Mouse (Mus musculus) lung, embryonic 16.5 days (tissue): ENCODE measurements at regions not wholly inside any gene's neighbourhood (a gene's known extent, or its start where the extent isn't known, plus 50 kb on each side); places are given as distances from the start of the nearest gene placed in this dataset.

Source experiments
- ATAC-seq: fragments of 200-750 bp; cut with Nextera tagmentation; 2 replicates; pipeline ENCODE4 v1.8.0; 2017; ENCODE audit warnings: low read depth, mild to moderate bottlenecking, moderate library complexity
- H3K27ac ChIP-seq: fragments of 300-500 bp; sonication (generic); 2 replicates; pipeline ENCODE4 v1.5.1; 2014; ENCODE audit warnings: mild to moderate bottlenecking, control low read depth, low read length
- H3K27me3 ChIP-seq: fragments of 300-500 bp; sonication (generic); 2 replicates; pipeline ENCODE4 v1.6.1; 2014; ENCODE audit warnings: low read depth, low read length, mixed read lengths; ENCODE audit not compliant: control insufficient read depth, insufficient read depth
- H3K36me3 ChIP-seq: fragments of 300-500 bp; sonication (generic); 2 replicates; pipeline ENCODE4 v1.6.1; 2014; ENCODE audit warnings: low read length; ENCODE audit not compliant: control insufficient read depth, insufficient read depth
- H3K4me1 ChIP-seq: fragments of 300-500 bp; sonication (generic); replicated peaks from 2 replicates; pipeline ENCODE4 v1.6.1; 2014; ENCODE audit warnings: low read length, mixed read lengths; ENCODE audit not compliant: control insufficient read depth, insufficient read depth
- H3K4me2 ChIP-seq: fragments of 300-500 bp; sonication (generic); 2 replicates; pipeline ENCODE4 v1.6.1; 2014; ENCODE audit warnings: low read depth, low read length, control low read depth
- H3K4me3 ChIP-seq: fragments of 300-500 bp; sonication (generic); 2 replicates; pipeline ENCODE4 v1.5.1; 2014; ENCODE audit warnings: mild to moderate bottlenecking, low read length, control low read depth
- H3K9ac ChIP-seq: fragments of 300-500 bp; sonication (generic); 2 replicates; pipeline ENCODE4 v1.6.1; 2014; ENCODE audit warnings: low read length, control low read depth
- H3K9me3 ChIP-seq: fragments of 300-500 bp; sonication (generic); 2 replicates; pipeline ENCODE4 v1.6.1; 2016; ENCODE audit warnings: low read length; ENCODE audit not compliant: control insufficient read depth
- WGBS: fragments of 180-500 bp; shearing (Covaris S2); extraction: QIAGEN DNeasy Blood & Tissue Kit; methylation state at CpG from one replicate; pipeline ENCODE4 v1.1.7; 2014; 5-methylcytosine and 5-hydroxymethylcytosine counted together

DNA sequence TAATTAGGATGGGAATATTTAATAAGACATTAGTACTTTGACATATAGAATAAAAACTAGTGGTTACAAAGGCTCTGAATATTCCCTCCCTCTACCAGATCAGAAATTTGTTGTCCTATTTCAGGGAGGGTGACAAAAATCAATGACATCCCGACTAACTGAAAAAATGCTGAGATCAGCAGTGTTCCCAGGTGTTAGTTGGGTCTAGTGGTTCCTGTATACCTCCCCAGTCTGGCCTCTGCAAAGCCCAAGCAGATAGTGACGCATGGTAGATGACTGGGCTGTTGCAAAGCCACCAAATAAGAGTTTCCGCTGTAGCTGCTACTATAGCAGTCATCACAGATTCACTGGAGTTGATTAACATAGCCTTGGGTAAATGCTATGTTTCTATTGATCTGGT lies 59.9 kb upstream of the Gm4791 start:
- Histone ChIP-seq H3K27me3 (no peaks in the 10 kb centered on the region), H3K9ac (no peak overlapping the region), H3K4me1 (no peaks in the 10 kb centered on the region), H3K27ac (no peak overlapping the region), H3K36me3 (no peaks in the 10 kb centered on the region), H3K4me3 (no peak overlapping the region), H3K9me3 (no peaks in the 10 kb centered on the region), H3K4me2 (no peak overlapping the region)
- ATAC-seq, result no peak
- 77% methylated on average over 3 of the region's 3 CpGs for WGBS

DNA sequence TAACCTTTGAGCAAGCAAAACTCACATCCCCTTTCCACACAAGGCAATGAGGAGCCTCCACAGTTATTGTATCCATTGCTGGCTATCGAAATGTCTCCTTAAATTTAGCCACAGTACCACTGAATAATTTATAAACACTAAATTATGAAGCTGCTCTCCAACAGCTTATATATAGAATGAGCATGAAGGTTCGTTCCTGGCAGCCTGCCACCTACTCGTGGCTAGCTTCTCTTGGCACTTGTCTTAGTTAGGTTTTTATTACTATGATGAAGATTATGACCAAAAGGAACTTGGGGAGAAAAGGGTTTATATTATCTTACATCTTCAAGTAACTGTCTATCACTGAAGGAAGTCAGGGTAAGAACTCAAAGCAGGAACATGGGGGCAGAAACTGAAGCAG lies 72.9 kb upstream of the Gm4791 start:
- H3K9ac ChIP-seq, result no peak overlapping the region
- H3K4me3 ChIP-seq, result no peak overlapping the region
- H3K4me1 ChIP-seq, result no peaks in the 10 kb centered on the region
- no peak overlapping the region for H3K27ac ChIP-seq
- no peak for ATAC-seq
- H3K27me3 ChIP-seq, result no peaks in the 10 kb centered on the region
- no peaks in the 10 kb centered on the region for H3K9me3 ChIP-seq
- H3K36me3 ChIP-seq, result no peaks in the 10 kb centered on the region
- no peak overlapping the region for H3K4me2 ChIP-seq
- WGBS, result 41% methylated on average over 3 of the region's 3 CpGs

DNA sequence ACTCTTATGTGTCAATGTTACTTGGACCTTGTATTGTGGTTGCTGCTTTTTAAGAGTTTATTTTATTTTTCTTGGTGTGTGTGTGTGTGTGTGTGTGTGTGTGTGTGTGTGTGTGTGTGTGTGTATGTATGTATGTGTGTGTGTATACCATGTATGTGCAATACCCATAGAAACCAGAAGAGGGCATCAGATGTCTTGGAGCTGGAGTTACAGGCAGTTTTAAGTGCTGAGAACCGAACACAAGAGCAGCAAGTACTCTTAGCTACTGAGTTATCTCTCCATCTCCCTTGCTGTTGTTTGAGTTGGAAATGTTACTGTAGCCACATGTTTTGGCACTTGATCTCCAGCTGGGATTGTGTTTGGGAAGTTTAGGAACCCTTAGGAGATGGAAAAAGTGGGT lies 78.5 kb upstream of the Gm4791 start:
- 94% methylated on average over 1 of the region's 1 CpGs for WGBS
- no peak overlapping the region for H3K27ac ChIP-seq
- ATAC-seq, result no peak
- no peak overlapping the region for H3K4me2 ChIP-seq
- no peaks in the 10 kb centered on the region for H3K36me3 ChIP-seq
- no peak overlapping the region for H3K4me3 ChIP-seq
- H3K9ac ChIP-seq, result no peak overlapping the region
- H3K27me3 ChIP-seq, result no peaks in the 10 kb centered on the region
- no peaks in the 10 kb centered on the region; the same call in 1 of the 2 replicates for H3K9me3 ChIP-seq
- H3K4me1 ChIP-seq, result no peaks in the 10 kb centered on the region

DNA sequence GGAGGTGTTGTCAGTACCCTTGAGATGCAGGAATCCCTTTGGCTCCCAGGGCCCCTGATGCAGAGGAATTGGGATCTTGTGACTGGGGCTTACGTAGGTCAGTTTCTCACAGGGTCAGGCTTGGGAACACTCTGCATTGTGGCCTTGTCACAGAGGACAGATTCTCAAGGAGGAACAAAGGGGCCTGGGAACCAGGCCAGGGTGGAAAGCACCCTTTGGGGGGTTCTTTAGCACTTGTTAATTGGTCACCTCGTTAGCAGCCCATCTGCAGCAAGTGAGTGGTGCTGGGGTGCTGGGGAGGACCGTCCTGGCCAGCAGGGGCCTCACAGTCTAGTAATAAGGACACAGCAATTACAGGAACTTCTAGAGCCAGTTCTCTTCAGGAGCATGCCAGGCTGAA lies 85.3 kb upstream of the Gm4791 start:
- no peaks in the 10 kb centered on the region for H3K36me3 ChIP-seq
- H3K4me2 ChIP-seq, result no peak overlapping the region
- peaks cover 5% of the 10 kb centered on the region; the same call in 1 of the 2 replicates for H3K4me1 ChIP-seq
- no peak overlapping the region for H3K4me3 ChIP-seq
- H3K27ac ChIP-seq, result no peak overlapping the region
- 27% methylated on average over 3 of the region's 3 CpGs for WGBS
- no peak overlapping the region for H3K9ac ChIP-seq
- H3K9me3 ChIP-seq, result no peaks in the 10 kb centered on the region
- no peak for ATAC-seq
- H3K27me3 ChIP-seq, result no peaks in the 10 kb centered on the region

DNA sequence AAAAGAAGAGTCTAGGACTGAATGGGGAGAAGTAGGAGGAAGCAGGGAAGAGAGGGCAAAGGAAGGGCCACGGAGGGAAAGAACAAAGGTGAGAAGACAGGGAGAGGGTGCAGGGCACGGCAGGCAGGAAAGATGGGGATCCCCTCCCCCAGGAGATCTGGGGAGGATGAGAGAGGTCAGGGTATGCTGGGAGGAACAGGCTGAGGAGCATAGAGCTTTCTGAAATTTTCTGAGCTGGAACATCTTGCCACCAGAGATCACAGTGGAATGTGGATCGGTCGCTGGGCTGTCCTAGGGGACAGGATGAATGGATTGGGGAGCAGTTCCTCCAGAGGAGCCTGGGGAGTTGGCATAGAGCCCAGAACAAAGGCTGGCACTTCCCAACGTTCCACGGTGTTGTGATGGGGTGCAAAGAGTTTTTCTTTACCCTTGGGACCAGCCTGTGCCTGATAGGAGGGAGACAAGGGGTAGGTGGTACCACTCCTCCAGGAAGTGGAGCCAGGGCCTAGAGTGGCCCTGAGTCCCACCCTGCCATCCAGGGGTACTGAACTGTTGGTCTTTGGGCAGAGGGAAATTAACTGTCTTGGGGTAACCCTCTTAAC lies 89.0 kb upstream of the Gm4791 start:
- Histone ChIP-seq H3K4me3 (no peak overlapping the region), H3K9ac (no peak overlapping the region), H3K9me3 (no peaks in the 10 kb centered on the region), H3K36me3 (no peaks in the 10 kb centered on the region), H3K4me2 (no peak overlapping the region), H3K4me1 (peaks cover 5% of the 10 kb centered on the region; the same call in 1 of the 2 replicates), H3K27me3 (no peaks in the 10 kb centered on the region), H3K27ac (no peak overlapping the region)
- WGBS, result 22% methylated on average over 6 of the region's 6 CpGs
- peak; percentile 56 for ATAC-seq

DNA sequence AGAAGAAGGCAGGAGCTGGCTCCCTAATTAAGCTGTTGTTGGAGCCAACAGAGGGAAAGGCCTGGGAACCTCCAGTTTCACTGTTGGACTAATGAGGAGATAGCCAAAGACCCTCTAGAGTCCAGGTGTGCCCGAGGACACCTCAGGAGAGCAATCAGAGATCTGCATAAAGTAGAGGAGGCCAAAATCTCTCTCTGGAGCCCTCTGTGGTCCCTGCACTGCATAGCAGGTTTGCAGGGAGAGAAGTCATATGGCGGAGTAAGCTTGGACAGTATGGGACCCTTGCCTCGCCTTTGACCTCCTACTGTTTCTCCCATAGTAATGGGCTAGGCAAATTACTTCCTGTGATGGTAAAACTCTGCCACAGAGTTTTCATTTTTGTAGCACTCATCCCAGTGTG lies 93.5 kb upstream of the Gm4791 start:
- Histone ChIP-seq H3K4me2 (no peak overlapping the region), H3K27me3 (no peaks in the 10 kb centered on the region), H3K9me3 (no peaks in the 10 kb centered on the region), H3K36me3 (no peaks in the 10 kb centered on the region), H3K4me3 (no peak overlapping the region), H3K9ac (no peak overlapping the region), H3K4me1 (no peaks in the 10 kb centered on the region; the same call in 1 of the 2 replicates), H3K27ac (no peak overlapping the region)
- ATAC-seq, result no peak
- 84% methylated on average over 3 of the region's 3 CpGs for WGBS

DNA sequence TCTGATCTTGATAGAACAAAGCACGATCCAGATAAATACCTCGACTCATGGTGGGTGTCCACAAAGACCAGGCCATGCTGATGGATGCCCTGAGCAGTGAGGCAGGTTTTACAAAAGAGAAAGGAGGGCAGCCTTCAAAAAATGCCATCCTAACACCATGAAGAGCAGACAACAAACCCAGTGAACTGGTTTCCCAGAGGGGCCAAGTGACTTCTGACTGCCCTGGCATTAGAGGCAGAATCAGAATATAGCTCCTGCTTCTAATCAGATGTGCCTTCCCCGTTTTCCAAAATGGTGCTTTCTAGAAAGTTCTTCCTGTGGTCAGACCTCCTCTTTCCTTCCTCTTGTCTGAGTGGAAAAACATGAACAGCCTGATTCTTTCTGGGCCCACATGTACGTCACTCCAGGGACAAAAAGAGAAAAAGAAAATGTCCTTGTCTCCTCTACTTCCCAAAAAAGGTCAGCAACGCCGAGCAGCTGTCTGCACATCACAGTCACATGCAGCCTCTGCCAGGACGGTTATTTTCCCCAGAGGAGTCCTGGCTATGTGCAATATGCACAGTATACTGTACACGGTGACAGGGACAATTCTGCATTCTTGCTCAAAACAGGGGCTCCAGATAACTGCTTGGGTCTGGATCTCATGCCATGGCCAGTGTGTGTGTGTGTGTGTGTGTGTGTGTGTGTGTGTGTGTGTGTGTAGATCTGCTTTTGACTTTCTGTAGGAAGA lies 94.9 kb upstream of the Gm4791 start:
- WGBS, result 42% methylated on average over 8 of the region's 8 CpGs
- no peaks in the 10 kb centered on the region; the same call in 1 of the 2 replicates for H3K4me1 ChIP-seq
- no peaks in the 10 kb centered on the region for H3K27me3 ChIP-seq
- peak; percentile 93 for ATAC-seq
- no peak overlapping the region for H3K9ac ChIP-seq
- H3K4me2 ChIP-seq, result no peak overlapping the region
- H3K4me3 ChIP-seq, result no peak overlapping the region
- H3K36me3 ChIP-seq, result no peaks in the 10 kb centered on the region
- H3K27ac ChIP-seq, result no peak overlapping the region
- no peaks in the 10 kb centered on the region for H3K9me3 ChIP-seq

DNA sequence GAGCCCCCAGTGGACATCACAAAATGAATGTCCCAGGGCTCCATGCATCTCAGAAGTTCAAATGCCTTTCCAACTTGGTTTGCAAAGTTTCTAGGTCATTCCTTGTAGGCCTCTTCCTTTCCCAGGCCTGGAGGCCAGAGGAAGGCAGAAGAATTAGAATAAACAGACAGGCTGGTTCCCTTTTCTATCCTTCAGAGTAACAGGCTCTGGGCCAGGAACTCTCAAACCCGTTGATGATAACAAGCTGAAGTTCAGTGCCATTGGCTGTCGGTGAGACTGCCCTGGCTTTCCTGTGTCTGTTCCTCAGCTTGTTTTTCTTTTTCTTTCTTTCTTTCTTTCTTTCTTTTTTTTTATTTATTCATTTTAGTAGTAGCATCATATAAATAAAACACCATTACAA lies 99.3 kb upstream of the Gm4791 start:
- WGBS, result 17% methylated on average over 2 of the region's 2 CpGs
- Histone ChIP-seq H3K4me2 (no peak overlapping the region), H3K36me3 (no peaks in the 10 kb centered on the region), H3K9me3 (no peaks in the 10 kb centered on the region), H3K4me1 (no peaks in the 10 kb centered on the region; the same call in 1 of the 2 replicates), H3K4me3 (no peak overlapping the region), H3K27me3 (no peaks in the 10 kb centered on the region), H3K9ac (no peak overlapping the region), H3K27ac (no peak overlapping the region)
- ATAC-seq, result no peak

DNA sequence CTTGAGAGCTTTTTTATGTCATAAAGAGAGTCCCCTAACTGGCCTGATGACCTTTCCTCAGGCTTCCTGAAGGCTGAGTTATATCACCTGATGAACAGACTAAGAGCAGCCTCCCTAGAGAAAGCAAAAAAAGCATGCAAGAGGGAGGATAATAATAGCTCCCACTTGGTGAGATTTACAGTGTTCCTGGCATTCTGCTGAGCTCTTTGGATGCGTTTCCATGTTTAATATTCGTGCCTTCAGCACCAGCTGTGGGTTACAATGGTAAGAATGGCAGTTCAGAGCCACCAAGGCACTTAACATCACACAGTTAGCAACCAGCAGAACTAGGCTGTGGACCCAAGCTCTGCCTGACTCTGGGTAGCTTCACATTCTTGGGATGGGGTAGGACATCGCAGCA lies 100.4 kb upstream of the Gm4791 start:
- Histone ChIP-seq H3K9me3 (no peaks in the 10 kb centered on the region), H3K9ac (no peak overlapping the region), H3K4me3 (no peak overlapping the region), H3K4me1 (no peaks in the 10 kb centered on the region; the same call in 1 of the 2 replicates), H3K27me3 (no peaks in the 10 kb centered on the region), H3K27ac (no peak overlapping the region), H3K36me3 (no peaks in the 10 kb centered on the region), H3K4me2 (no peak overlapping the region)
- ATAC-seq, result no peak
- WGBS, result 76% methylated on average over 3 of the region's 3 CpGs
